Mouse (Mus musculus): Measurements from ENCODE around the gene Tmem18. TPM values are rescaled to one million over a fixed set of nuclear protein-coding genes. Genes with fewer than 3 reads are reported as not detected.

The Tmem18 gene
- polyA plus RNA-seq (2017; shearing (Covaris generic)), result 10 to 100 TPM; 26.8 to 27.0 TPM

GRCm38 (mm10) chr12:30584356-30584740, at the start of gene Tmem18:
Tmem18 (plus strand) TSS chr12:30584426.

Other genes starting within 250 kb of the Tmem18 start
- gene Sntg2, start 211.1 kb upstream of the Tmem18 start, polyA plus RNA-seq (2017; shearing (Covaris generic)), result 1 to 10 TPM in 1 of 2 experiments, under 1 TPM in 1; 0.17 to 2.7 TPM

Measured in inflammation-experienced regulatory T-cells (primary cell).